Mouse (Mus musculus) embryo, embryonic 9.5 days (tissue): ENCODE measurements around the gene Arhgap4.
A peak's percentile ranks its signal among the peaks of the same experiment; 100 is the strongest.

Experiments
- DNase-seq: peaks from one replicate; pipeline ENCODE4 v3.0.0-alpha.2; 2017; ENCODE audit errors: extremely low spot score

The Arhgap4 gene

GRCm38 (mm10) chrX:73914827-73915703 lies 6.6 kb downstream of the Arhgap4 start:
- DNase-seq, result peak; percentile 82

- DNase-seq, result no peak
These were observed 10.1 kb downstream of the Arhgap4 start for GRCm38 (mm10) chrX:73911588-73911987.

GRCm38 (mm10) chrX:73911156-73911555 lies 10.5 kb downstream of the Arhgap4 start:
- peak; percentile 6 for DNase-seq

- no peak for DNase-seq
These were observed 11.2 kb downstream of the Arhgap4 start for GRCm38 (mm10) chrX:73910451-73910850.

GRCm38 (mm10) chrX:73910049-73910448 lies 11.6 kb downstream of the Arhgap4 start:
- no peak for DNase-seq

DNA sequence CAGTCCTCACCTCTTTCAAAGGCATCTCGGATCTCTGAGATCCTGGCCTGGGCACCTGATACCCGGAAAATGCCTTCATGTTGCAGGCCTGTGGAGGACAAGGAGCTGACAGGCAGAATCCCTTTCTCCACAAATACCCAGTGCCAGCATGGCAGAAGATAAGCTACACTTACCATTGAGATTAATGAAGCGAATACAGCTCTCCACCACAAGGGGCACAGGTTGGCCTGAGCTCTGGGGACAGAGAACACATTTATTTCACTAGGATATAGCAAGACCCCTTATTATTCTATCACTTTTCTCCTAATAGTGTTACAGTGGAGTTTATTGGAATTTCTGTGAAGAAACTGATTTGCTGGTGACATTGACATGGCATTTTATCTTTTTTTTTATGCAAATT lies 23.7 kb downstream of the Arhgap4 start:
- DNase-seq, result no peak

DNA sequence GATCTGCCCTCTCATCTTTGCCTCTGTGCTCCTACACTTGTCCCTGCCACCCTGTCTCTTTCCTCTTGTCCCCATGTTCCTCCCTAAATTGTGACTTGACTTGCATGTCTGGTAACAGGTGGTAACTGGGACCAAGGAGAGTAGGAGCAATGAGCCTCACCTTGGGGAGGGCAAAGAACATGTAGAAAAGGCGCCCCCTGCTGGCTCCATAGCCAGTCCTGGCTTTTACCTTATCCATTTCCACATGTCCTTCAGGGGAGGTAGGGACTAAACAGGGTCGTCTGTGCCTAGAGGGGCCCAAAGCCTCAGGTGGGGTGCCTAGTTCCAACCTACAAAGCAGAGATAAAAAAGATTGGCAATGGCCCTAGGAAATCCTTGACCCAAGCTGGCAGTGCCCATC lies 26.0 kb downstream of the Arhgap4 start, which contains the start of gene L1cam:
Gene L1cam, minus strand, starts transcription at position 387 of the 400 bp plus-strand sequence.
- DNase-seq, result peak; percentile 28

GRCm38 (mm10) chrX:73892833-73893232 lies 28.8 kb downstream of the Arhgap4 start:
- no peak for DNase-seq

- no peak for DNase-seq
These were observed 30.0 kb downstream of the Arhgap4 start, which contains the start of gene Avpr2 for GRCm38 (mm10) chrX:73891551-73892152. Gene Avpr2 (plus strand): TSS chrX:73892102.

DNA sequence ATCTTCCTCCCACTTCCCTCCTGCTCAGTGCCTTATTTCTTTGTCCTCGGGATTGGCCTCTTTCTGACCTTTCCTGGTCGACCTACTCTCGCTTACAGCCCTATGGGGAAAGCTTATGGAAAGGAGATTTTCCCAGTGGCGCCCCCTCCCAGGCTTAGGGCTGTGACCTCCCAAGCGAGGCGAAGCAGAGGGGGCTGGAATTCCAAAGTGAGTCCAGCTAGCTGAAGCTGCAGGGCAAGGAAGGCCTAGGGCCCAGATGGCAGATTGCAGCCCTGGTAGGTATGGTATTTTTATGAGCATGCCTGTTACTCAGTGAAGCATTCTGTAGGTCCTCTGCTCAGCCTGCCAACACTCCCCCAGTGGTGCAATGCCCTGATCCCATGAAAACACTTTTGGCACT lies 40.2 kb downstream of the Arhgap4 start:
- DNase-seq, result peak; percentile 20

- DNase-seq, result peak; percentile 7
These were observed 40.6 kb downstream of the Arhgap4 start for GRCm38 (mm10) chrX:73881036-73881427.

- peak; percentile 13 for DNase-seq
These were observed 41.3 kb downstream of the Arhgap4 start for GRCm38 (mm10) chrX:73880194-73881035.

DNA sequence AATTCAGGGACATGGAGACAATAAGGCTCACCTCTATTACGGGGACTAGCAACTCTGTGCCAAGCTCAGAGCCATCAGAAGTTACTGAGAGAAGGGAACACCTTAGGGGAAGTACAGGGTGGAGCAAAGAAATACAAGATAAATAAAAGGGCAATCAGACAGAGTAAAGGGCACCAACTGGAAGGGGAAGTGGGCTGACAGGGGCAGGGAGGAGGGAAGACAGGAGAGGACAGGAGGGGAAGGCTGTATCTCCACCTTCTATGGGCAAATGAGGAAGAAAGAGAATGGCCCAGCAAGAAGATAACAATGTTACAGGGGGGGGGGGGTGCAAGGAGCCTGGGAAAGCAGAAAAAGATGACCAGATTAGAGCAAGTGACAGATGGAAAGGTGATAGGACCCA lies 44.7 kb downstream of the Arhgap4 start:
- no peak for DNase-seq

DNA sequence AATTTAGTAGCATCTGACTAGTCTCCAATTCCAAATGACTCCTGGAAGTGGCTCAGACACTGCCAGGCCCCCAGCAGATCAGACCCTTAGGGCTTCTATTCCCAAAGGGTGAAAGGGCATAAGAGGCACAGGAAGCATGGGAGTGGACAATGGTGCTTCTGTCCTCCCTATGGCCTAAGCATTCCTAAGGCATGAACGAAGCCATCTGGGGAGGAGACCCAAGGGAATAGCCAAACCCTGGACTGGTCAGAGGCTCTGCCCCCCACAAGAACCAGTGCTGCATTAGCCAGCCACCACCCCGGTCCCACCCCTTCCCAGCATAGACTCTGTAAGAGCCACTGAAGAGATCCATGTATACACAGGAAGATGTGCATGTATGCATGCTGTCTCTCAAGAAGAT lies 45.8 kb downstream of the Arhgap4 start:
- DNase-seq, result no peak

GRCm38 (mm10) chrX:73871956-73872355 lies 49.7 kb downstream of the Arhgap4 start:
- DNase-seq, result no peak

- DNase-seq, result no peak
These were observed 50.2 kb downstream of the Arhgap4 start for GRCm38 (mm10) chrX:73871474-73871873.

DNA sequence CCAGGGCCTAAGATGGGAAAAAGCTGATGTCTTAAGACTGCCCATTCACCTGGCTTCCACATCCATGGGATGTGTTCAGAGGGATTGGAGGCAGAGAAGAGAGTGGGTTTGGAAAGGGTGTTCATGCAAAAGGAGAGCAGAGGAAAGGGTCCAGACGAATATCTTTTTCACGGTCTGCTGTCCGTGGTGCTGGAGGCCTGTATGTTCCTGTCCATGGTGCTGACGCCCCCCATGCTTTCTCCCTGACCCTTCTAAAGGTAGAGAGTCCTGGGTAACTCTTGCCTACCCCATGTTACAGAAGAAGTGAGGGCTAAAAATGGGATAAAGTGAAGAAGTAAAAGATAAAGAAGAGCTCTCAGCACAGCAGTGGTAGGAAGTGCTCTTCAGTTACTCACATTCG lies 52.3 kb downstream of the Arhgap4 start:
- DNase-seq, result peak; percentile 44

GRCm38 (mm10) chrX:73867852-73868251 lies 53.8 kb downstream of the Arhgap4 start:
- DNase-seq, result no peak

- no peak for DNase-seq
These were observed 54.4 kb downstream of the Arhgap4 start for GRCm38 (mm10) chrX:73867256-73867655.

- peak; percentile 35 for DNase-seq
These were observed 57.0 kb downstream of the Arhgap4 start for GRCm38 (mm10) chrX:73864692-73865091.

DNA sequence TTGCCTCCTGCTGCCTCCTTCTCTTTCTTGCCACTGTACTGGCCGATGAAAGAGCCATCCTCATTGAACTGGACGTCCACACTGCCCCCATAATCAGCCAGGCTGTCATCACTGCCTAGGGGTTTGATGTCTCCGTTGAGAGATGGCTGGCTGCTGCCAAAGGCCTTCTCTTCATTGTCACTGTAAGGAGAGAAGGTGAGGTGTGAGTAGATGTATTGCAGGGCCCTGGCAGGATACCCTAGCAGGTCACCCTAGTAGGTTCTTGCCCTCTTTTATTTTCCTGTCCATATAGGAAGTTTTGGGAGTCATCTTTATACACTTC lies 66.6 kb downstream of the Arhgap4 start:
- DNase-seq, result no peak
